Mouse (Mus musculus): ENCODE data around the gene Ampd2.

DNA sequence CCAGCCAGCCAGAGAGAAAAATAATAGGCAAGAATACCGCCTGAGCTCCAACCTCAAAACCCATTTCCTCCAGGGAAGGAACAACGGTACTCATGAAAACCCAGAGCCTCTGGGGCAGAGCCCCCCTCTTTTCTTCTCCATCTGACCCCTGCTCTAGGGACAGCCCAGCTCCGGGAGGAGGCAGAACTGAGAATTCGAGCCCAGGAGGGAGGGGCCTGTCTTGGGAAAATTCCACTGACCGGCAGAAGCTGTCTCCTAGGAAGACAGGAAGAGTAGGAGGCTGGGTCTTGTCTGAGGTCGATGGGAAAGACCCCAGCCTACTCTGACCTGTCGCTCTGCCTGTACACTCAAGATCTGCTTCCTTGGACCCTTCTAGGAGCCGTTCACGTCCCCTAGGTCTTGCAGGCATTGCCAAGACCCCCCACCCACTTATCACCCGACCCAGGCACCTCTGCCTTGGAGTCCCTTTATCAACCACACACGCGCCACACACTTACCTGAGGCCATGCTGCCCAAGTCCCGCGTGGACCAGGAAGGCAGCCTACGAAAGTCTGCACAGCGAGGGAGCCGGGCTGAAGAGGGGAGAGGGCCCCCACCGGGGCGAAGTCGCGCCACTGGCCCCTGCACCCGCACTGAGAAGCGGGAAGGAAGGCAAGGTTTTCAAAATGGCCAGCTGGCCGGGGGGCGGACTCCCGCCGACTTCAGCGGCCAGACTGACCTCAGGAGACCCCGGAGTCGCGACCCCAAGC is 556 bp downstream of the Ampd2 start:
- no peak for TF ChIP-seq CTCF (IDR thresholded peaks at IDR 0.05; ENCODE audit: extremely low read depth, insufficient read depth, insufficient read length, insufficient replicate concordance)
- TF ChIP-seq POLR2A (IDR thresholded peaks at IDR 0.05; ENCODE audit: low read depth, low read length), result no peak

Measured in spleen, adult 2 months (tissue).